In genomic region chr1:80335118-80335517, GRCm38 (mm10) we compare ENCODE assay signal across 18 mouse cellular contexts.
"Had no signal": no experiment of that assay in that cellular context is flagged by ENCODE, and none has a peak within 500 bp of the region (broad histone marks: within the 10 kb centered on the region; RNA-seq: fewer than 3 reads in every experiment).

No protein-coding gene starts in this region.

- H3K4me2 ChIP-seq: limb, embryonic 12.5 days; limb, embryonic 15.5 days; liver, embryonic 12.5 days; liver, embryonic 15.5 days; midbrain, embryonic 12.5 days; midbrain, embryonic 15.5 days; neural tube, embryonic 13.5 days had no signal

- ATAC-seq: liver, embryonic 12.5 days; midbrain, embryonic 15.5 days had no signal

- H3K36me3 ChIP-seq: limb, embryonic 12.5 days; limb, embryonic 15.5 days; liver, embryonic 12.5 days; liver, embryonic 15.5 days; midbrain, embryonic 12.5 days; midbrain, embryonic 15.5 days; neural tube, embryonic 13.5 days had no signal

- H3K9ac ChIP-seq: limb, embryonic 12.5 days; limb, embryonic 15.5 days; liver, embryonic 12.5 days; liver, embryonic 15.5 days; midbrain, embryonic 12.5 days; midbrain, embryonic 15.5 days; neural tube, embryonic 13.5 days had no signal

- H3K27ac ChIP-seq: limb, embryonic 12.5 days; limb, embryonic 15.5 days; liver, embryonic 12.5 days; liver, embryonic 15.5 days; midbrain, embryonic 12.5 days; midbrain, embryonic 15.5 days; neural tube, embryonic 13.5 days; stomach, postnatal 0 days had no signal

- DNase-seq: kidney, postnatal 4 days; left cerebral cortex, postnatal 4 days; lung, adult 2 months; lung, postnatal 36 days; right cerebral cortex, postnatal 14 days; right cerebral cortex, postnatal 4 days; thymus, adult 2 months; thymus, postnatal 14 days; thymus, postnatal 4 days had no signal

- H3K4me3 ChIP-seq: limb, embryonic 12.5 days; limb, embryonic 15.5 days; liver, embryonic 12.5 days; liver, embryonic 15.5 days; midbrain, embryonic 12.5 days; midbrain, embryonic 15.5 days; myocyte; neural tube, embryonic 13.5 days had no signal

- H3K9me3 ChIP-seq: limb, embryonic 12.5 days; limb, embryonic 15.5 days; liver, embryonic 12.5 days; liver, embryonic 15.5 days; midbrain, embryonic 12.5 days; midbrain, embryonic 15.5 days; neural tube, embryonic 13.5 days had no signal

- H3K27me3 ChIP-seq: limb, embryonic 12.5 days; limb, embryonic 15.5 days; liver, embryonic 12.5 days; liver, embryonic 15.5 days; midbrain, embryonic 12.5 days; midbrain, embryonic 15.5 days; neural tube, embryonic 13.5 days had no signal
